Mouse (Mus musculus) heart, postnatal 25 days (tissue): ENCODE data around the gene Kat8. TPM values are rescaled to one million over a fixed set of nuclear protein-coding genes. Genes with fewer than 3 reads are reported as not detected.

Experiments
- DNase-seq: peaks from one replicate; pipeline ENCODE4 v3.0.0; 2022; ENCODE audit warnings: low spot score
- intact Hi-C: fragments of 180-260 bp; cut with DNase I; formaldehyde crosslinking; loops from one replicate; pipeline ENCODE4 v1.15.1; 2025
- total RNA-seq, 2 experiments: library from RNA; stranded (reverse); gene quantifications; 2 replicates each; pipeline ENCODE4 v1.2.3; 2021

The Kat8 gene
- 10 to 100 TPM; 12.3 to 13.5 TPM for total RNA-seq

DNA sequence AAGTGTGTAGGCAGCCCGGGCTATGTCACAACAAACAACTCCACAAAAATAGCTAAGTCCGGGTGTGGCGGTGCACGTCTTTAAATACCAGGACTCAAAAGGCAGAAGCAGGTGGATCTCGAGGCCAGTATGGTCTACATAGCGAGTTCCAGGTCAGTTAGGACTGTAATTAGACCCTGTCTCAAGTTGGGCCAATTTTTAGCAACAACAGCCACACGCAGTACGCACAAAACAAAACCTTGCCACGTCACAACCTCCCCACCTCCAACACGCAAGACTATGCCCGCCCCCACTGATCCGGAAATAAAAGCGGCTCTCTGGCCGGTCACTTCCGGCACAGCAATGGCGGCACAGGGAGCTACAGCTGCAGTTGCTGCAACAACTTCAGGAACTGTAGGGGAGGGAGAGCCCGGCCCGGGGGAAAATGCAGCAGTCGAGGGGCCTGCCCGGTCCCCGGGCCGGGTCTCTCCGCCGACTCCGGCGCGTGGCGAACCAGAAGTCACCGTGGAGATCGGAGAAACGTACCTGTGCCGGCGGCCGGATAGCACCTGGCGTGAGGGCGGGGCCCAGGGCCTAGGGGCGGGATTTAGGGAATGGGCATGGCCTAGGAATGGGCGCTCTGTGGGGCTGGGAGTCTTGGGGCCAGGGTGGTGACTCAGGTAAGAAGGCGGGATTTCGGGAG, at the start of gene Kat8:
Gene Kat8 (plus strand): TSS at position 327 of the 682 bp plus-strand sequence.
- intact Hi-C loops, result no loop called here
- peak; percentile 74 for DNase-seq

DNA sequence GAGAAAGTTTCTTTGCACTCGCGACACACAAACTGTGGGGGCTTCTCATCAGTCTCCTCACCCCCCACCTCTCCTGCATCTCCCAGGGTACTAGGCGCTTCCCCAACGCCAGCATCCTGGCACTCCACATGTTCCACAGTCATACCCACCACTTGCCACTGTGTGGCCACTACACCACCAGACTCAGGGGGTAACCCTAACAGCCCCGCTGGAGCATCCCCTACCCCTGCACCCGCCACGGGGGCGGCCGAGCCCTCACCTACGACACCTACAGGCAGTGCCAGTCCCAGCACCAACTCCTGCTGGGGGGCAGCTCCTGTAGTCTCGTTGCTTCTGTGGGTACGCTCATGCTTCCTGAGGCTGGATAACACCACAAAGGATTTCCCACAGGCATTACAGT, 45.9 kb upstream of the Kat8 start:
- intact Hi-C loops, result loop anchor here (10.0 kb wide), 1 partner anchor 468 kb away; no protein-coding TSS in a partner anchor
- DNase-seq, result no peak

DNA sequence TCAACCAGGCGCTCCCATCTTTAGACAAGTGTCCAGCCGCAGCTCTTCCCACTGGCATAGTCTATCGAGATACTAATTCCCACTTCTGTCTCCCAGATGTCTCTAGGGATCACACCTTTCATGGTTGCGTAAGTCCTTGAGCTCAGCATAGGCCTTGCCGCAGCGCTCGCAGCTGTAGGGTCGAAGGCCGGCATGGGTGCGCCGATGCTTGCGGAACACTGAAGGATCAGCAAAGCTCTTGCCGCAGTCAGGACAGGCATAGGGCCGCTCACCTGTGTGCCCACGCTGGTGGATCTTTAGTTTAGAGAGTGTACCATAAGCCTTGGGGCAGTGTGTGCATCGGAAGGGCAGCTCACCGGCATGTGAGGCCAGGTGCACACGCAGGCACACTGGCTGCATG, 44.7 kb upstream of the Kat8 start:
- no peak for DNase-seq
- intact Hi-C loops, result loop anchor here (10.0 kb wide), 1 partner anchor 467 kb away; no protein-coding TSS in a partner anchor

GRCm38 (mm10) chr7:127869149-127869810, 43.0 kb upstream of the Kat8 start:
- no peak for DNase-seq
- intact Hi-C loops, result loop anchor here (10.0 kb wide), 1 partner anchor 466 kb away; no protein-coding TSS in a partner anchor

GRCm38 (mm10) chr7:127870136-127870821, 42.0 kb upstream of the Kat8 start:
- DNase-seq, result no peak
- intact Hi-C loops, result no loop called here

DNA sequence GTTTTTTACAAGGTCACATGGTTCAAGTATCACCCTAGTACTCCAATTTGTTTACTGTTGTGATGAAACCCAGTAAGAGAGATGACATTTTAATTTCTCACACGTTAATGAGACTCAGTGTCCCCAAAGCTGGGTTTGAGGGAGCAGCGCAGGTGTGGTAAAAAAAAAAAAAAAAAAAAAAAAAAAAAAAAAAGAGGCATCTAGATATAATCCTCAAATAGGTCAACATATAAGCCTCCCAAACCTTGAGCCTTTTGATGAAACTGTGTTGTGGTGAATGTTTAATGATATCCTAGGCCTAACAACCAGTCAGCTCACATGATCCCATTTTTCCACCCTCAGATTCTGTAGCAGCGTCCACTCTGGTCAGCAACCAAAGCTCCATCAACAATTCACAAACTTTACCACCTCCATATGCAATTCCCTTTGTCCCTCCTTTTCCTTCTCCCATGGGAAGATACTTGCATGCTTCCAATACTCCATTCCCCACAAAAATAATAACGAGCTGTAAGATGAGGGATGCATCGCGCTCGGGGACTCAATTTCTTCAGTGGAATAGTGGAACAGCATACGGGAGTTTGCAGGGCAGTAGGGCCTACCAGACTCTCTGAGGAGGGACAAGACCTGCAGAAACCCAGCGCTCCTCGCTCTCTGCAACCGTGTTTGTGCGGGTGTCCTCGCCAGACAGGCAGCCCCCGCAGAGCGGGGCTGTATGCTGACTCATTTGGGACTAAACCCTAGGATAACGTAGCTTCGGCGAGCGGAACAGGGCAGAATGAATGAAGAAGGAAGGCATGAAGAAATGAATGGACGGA, 37.3 kb upstream of the Kat8 start:
- DNase-seq, result no peak
- intact Hi-C loops, result loop anchor here (2.0 kb wide), 1 partner anchor 32 kb away; no protein-coding TSS in a partner anchor

DNA sequence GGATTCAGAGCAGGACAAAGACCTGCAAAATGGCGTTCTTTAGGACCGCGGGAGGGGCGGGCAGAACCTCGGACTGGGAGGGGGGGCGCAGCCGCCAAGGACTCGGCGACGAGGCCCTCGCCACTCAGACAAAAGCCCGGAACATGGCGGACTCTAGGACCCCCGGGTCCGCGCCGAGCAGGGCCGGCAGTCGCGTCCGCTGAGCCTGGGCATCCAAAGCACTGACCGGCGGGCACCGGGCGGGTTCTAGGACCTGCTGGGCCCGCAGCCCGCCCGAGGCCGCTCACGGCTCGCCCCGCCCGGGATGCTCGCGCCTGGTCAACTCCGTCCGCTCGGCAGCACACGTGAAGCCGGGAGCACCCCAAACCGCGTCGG, 36.7 kb upstream of the Kat8 start:
- peak; percentile 85 for DNase-seq
- intact Hi-C loops, result loop anchor here (2.0 kb wide), 2 partner anchors 33 to 77 kb away; no protein-coding TSS in a partner anchor

GRCm38 (mm10) chr7:127876041-127876466, 36.3 kb upstream of the Kat8 start, which contains the start of gene Zfp646:
Zfp646 (plus strand) TSS chr7:127876221.
- intact Hi-C loops, result loop anchor here (2.0 kb wide), 1 partner anchor 77 kb away; no protein-coding TSS in a partner anchor
- peak; percentile 52 for DNase-seq

DNA sequence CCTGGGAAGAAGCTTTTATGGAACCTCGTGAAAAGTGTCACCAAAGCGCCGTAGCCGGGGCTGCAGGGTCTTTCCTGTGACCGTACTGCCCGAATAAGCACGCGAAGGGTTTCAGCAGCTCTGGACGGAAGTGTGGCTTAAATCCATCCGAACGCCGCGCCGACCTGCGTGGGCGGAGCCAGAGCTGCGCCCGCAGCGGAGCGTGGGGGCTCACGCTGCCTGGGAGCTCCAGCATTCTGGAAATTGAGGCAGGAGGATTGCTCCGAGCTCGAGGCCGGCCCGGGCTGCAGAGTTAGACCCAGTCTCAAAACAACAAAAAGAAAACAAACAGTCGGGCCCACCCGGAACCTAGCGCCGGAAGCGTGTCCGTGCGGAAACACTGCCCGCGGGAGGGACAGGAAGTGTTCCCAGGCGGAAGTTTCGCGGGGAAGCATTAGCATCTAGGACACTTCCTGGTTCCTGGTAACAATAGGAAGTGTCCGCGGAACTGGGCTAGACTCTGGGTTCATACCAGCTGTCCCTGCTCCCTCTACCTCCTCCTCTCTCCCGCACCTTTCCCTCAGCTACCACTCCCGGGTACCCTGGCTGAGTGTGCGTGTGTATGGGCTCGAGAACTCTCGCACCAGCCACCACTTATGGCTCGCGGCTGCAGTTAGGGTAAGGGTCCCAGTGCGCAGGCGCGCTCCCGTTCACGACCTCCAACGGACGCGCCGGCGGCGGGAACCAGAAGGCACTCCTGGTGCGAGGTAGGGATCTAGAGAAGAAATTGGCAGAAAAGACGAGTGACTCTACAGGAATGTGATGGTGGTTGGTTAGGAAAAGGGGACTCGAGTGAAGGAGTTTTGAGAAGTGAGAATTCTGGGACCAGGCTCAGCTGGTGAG, 35.6 kb upstream of the Kat8 start, which contains the start of gene Zfp668:
Gene Zfp668 (minus strand): TSS at position 362 of the 882 bp plus-strand sequence.
- peak; percentile 76 for DNase-seq
- intact Hi-C loops, result loop anchor here (2.0 kb wide), 1 partner anchor 78 kb away; no protein-coding TSS in a partner anchor

- intact Hi-C loops, result no loop called here
- no peak for DNase-seq
Measured at GRCm38 (mm10) chr7:127879301-127879700, 33.0 kb upstream of the Kat8 start.

DNA sequence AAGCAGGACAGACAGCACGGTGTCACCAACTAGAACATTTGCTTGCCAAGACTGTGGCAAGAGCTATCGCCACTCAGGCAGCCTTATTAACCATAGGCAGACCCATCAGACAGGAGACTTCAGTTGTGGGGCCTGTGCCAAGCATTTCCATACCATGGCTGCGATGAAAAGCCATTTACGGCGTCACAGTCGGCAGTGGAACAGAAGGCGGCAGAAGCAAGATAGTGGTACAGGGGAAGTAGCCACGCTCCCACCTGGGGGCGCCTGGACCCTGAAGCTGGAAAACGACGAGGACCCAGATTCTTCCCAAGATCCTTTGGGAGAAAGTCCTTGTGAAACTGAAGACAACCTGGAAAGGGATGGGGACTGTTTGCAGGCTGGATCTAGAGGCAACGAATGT, 31.9 kb upstream of the Kat8 start:
- no peak for DNase-seq
- intact Hi-C loops, result no loop called here

- peak; percentile 75 for DNase-seq
- intact Hi-C loops, result no loop called here
Measured at GRCm38 (mm10) chr7:127885951-127886350, 26.4 kb upstream of the Kat8 start.

DNA sequence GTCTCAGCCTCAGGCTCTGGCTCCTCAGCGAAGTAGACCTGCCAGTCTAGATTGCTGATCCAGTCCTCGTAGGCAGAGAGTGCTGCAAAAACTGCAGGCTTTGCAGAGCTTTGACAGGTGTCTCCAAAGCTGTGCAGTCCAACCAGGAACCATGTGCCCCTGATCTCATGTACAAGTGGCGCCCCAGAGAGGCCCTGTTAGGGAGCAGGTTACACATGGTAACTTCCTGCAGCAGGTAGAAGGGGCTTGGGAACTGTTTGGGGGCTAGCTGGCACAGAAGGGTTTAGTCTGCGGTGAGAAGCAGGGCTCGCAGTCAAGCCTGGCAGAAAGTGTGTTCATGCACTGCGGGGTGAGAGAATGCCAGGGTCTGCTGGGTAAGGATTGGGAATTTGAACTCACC, 25.8 kb upstream of the Kat8 start:
- intact Hi-C loops, result no loop called here
- no peak for DNase-seq

DNA sequence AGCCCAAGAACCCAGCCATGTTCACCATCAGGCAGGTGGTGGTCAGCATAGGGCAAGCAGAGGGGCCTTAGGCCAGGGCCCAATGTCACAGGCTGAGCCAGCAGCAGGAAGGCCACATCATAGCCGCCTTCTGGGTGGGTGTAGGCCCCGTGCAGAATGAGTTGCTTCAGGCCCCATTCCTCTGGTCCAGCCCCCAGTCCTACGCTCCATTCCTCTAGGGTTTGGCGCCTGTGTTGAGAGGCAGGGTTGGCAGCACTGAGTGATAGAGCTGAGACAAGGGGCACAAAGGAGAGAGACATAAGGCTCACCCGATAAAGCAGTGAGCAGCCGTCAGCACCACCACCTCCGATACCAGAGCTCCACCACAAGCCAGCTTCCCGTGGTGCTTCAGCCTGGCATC, 25.1 kb upstream of the Kat8 start:
- intact Hi-C loops, result no loop called here
- no peak for DNase-seq

GRCm38 (mm10) chr7:127887781-127888180, 24.5 kb upstream of the Kat8 start:
- DNase-seq, result no peak
- intact Hi-C loops, result no loop called here

- intact Hi-C loops, result no loop called here
- DNase-seq, result no peak
Measured at GRCm38 (mm10) chr7:127888821-127889220, 23.5 kb upstream of the Kat8 start.

DNA sequence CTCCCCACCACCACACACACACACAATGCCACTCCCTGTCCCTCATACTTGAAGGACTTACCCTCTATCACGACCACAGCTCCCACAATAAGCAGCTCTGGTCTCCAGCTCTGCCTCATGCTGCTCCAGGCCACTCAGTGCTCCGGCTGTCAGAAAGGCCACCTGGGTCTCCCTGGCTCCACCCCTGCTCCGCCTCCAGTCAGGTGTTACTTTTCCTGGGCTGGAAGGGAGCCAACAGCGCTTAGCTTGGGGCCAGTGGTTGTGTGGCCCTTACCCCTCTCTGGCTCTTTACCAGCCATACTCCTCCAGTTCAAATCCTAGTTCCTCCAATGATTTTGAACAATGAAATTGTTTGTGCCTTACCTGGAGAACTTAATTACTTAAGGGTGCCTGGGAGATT, 21.5 kb upstream of the Kat8 start, which contains the start of gene Prss53:
Gene Prss53 (minus strand): TSS at position 173 of the 400 bp plus-strand sequence.
- no peak for DNase-seq
- intact Hi-C loops, result loop anchor here (5.0 kb wide), 1 partner anchor 88 kb away; the partner anchor contains the start of gene Hsd3b7

DNA sequence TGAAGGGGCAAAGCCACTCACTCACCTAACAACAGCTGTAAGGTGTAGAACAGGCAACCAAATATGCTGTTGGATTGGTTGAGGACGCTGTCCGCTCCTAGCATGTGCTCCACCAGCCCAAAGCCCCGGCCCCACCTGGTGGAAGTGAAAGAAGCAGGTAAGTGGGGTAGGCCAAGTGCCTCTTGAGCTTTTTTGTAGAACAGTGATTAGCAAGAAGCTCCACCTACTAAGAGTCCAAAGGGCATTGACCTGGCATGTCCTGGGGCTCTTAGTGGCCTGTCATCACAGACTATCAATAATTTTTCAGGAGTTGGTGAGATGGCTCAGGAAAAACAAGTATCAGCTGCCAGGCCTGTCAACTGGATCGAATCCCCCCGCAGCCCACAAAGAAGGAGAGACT, 17.8 kb upstream of the Kat8 start:
- intact Hi-C loops, result loop anchor here (5.0 kb wide), 1 partner anchor 92 kb away; the partner anchor contains the start of gene Hsd3b7
- DNase-seq, result no peak
